Mouse (Mus musculus) left cerebral cortex, postnatal 14 days (tissue): ENCODE data around the gene Ipo13. TPM values are rescaled to one million over a fixed set of nuclear protein-coding genes. Genes with fewer than 3 reads are reported as not detected.

Source experiments
- DNase-seq, 2 experiments: peaks; one replicate each; pipeline ENCODE4 v3.0.0; 2021 to 2022; ENCODE audit warnings: low spot score in 2 of 2, mixed read lengths in 1 of 2
- intact Hi-C: fragments of 180-260 bp; cut with DNase I; formaldehyde crosslinking; loops from one replicate; pipeline ENCODE4 v1.15.1; 2025
- total RNA-seq, 2 experiments: library from RNA; stranded (reverse); gene quantifications; 2 replicates each; pipeline ENCODE4 v1.2.3; 2021

Gene Ipo13
- total RNA-seq, 2 experiments from 2014 or later: 124 to 125 TPM

- peak; percentile 96 for DNase-seq
- intact Hi-C loops: no loop called here
Observed at GRCm38 (mm10) chr4:117887133-117887532, 27.7 kb downstream of the Ipo13 start, which contains the start of gene Atp6v0b. Gene Atp6v0b (minus strand): TSS chr4:117887333.

- intact Hi-C loops: no loop called here
- no peak for DNase-seq
Observed at GRCm38 (mm10) chr4:117886644-117887043, 28.2 kb downstream of the Ipo13 start.

GRCm38 (mm10) chr4:117885994-117886393 is 28.8 kb downstream of the Ipo13 start:
- intact Hi-C loops: no loop called here
- DNase-seq: no peak

- intact Hi-C loops: no loop called here
- DNase-seq: no peak
Observed at GRCm38 (mm10) chr4:117885093-117885492, 29.7 kb downstream of the Ipo13 start.

GRCm38 (mm10) chr4:117884146-117884545 is 30.7 kb downstream of the Ipo13 start:
- no peak for DNase-seq
- intact Hi-C loops: no loop called here

GRCm38 (mm10) chr4:117882701-117883691 is 31.8 kb downstream of the Ipo13 start, which contains the start of gene B4galt2:
Gene B4galt2 (minus strand): TSS chr4:117883487.
- intact Hi-C loops: no loop called here
- DNase-seq: peak in 1 of 2 experiments; percentile 71

GRCm38 (mm10) chr4:117878703-117879102 is 36.1 kb downstream of the Ipo13 start:
- DNase-seq: no peak
- intact Hi-C loops: no loop called here

GRCm38 (mm10) chr4:117878301-117878700 is 36.5 kb downstream of the Ipo13 start:
- intact Hi-C loops: no loop called here
- no peak for DNase-seq

- intact Hi-C loops: no loop called here
- no peak for DNase-seq
Observed at GRCm38 (mm10) chr4:117873615-117874014, 41.2 kb downstream of the Ipo13 start.

GRCm38 (mm10) chr4:117872471-117872886 is 42.3 kb downstream of the Ipo13 start, which contains the start of gene Ccdc24:
Gene Ccdc24 (minus strand): TSS chr4:117872557.
- DNase-seq: no peak

GRCm38 (mm10) chr4:117871787-117872186 is 43.0 kb downstream of the Ipo13 start:
- intact Hi-C loops: no loop called here
- no peak for DNase-seq

More at GRCm38 (mm10) chr4:117872471-117872886, 42.3 kb downstream of the Ipo13 start, which contains the start of gene Ccdc24:
- intact Hi-C loops: no loop called here

- no peak for DNase-seq
- intact Hi-C loops: no loop called here
Observed at GRCm38 (mm10) chr4:117870437-117870836, 44.4 kb downstream of the Ipo13 start.

- intact Hi-C loops: loop anchor here (5.0 kb wide), 1 partner anchor 42 kb away; no protein-coding TSS in a partner anchor
- no peak for DNase-seq
Observed at GRCm38 (mm10) chr4:117869317-117869716, 45.5 kb downstream of the Ipo13 start.

GRCm38 (mm10) chr4:117867823-117868222 is 47.0 kb downstream of the Ipo13 start:
- intact Hi-C loops: loop anchor here (5.0 kb wide), 1 partner anchor 41 kb away; no protein-coding TSS in a partner anchor
- DNase-seq: peak in 1 of 2 experiments; percentile 69

- intact Hi-C loops: loop anchor here (5.0 kb wide), 1 partner anchor 40 kb away; no protein-coding TSS in a partner anchor
- DNase-seq: no peak
Observed at GRCm38 (mm10) chr4:117867000-117867399, 47.8 kb downstream of the Ipo13 start.

GRCm38 (mm10) chr4:117866083-117866482 is 48.7 kb downstream of the Ipo13 start:
- intact Hi-C loops: loop anchor here (5.0 kb wide), 1 partner anchor 39 kb away; no protein-coding TSS in a partner anchor
- DNase-seq: no peak

GRCm38 (mm10) chr4:117862823-117863222 is 52.0 kb downstream of the Ipo13 start:
- intact Hi-C loops: no loop called here

GRCm38 (mm10) chr4:117860570-117860969 is 54.2 kb downstream of the Ipo13 start:
- peak; percentile 49 to 60 for DNase-seq
- intact Hi-C loops: no loop called here

More at GRCm38 (mm10) chr4:117862823-117863222, 52.0 kb downstream of the Ipo13 start:
- peak; percentile 64 to 85 for DNase-seq

- DNase-seq: peak in 1 of 2 experiments; percentile 54
- intact Hi-C loops: loop anchor here (2.0 kb wide), 1 partner anchor 22 kb away; no protein-coding TSS in a partner anchor
Observed at GRCm38 (mm10) chr4:117858794-117859193, 56.0 kb downstream of the Ipo13 start.

GRCm38 (mm10) chr4:117855146-117855545 is 59.7 kb downstream of the Ipo13 start:
- no peak for DNase-seq
- intact Hi-C loops: no loop called here
